Mouse (Mus musculus) brain, embryonic 14.5 days (tissue): ENCODE measurements around the gene Adam17.

Experiments used
- CTCF ChIP-seq: fragments of 200-500 bp; IDR thresholded peaks from 2 replicates; pipeline ENCODE4 v1.5.1; 2012; ENCODE audit warnings: inconsistent platforms, mild to moderate bottlenecking, moderate library complexity, borderline replicate concordance; ENCODE audit not compliant: insufficient read depth, insufficient read length; ENCODE audit errors: extremely low read depth
- POLR2A ChIP-seq: fragments of 200-500 bp; IDR thresholded peaks from 2 replicates; pipeline ENCODE4 v1.6.1; 2012; ENCODE audit warnings: mild to moderate bottlenecking, inconsistent platforms, borderline replicate concordance; ENCODE audit not compliant: poor library complexity, insufficient read depth, insufficient read length, severe bottlenecking; ENCODE audit errors: extremely low read depth

GRCm38 (mm10) chr12:21337171-21337570, 36.3 kb downstream of the Adam17 start:
- no peak for TF ChIP-seq CTCF
- TF ChIP-seq POLR2A = no peak
